Mouse (Mus musculus) MEL (cell line): Measurements from ENCODE around the gene Coro2b.

Experiments used
- CHD1 ChIP-seq: IDR thresholded peaks from 2 replicates; pipeline ENCODE4 v1.6.1; 2012; ENCODE audit warnings: low read depth, mild to moderate bottlenecking, inconsistent platforms, low read length, improper control_type of control experiment
- CHD2 ChIP-seq: IDR thresholded peaks from 2 replicates; pipeline ENCODE4 v1.6.1; 2011; ENCODE audit warnings: low read length, improper control_type of control experiment
- CTCF ChIP-seq, 3 experiments: IDR thresholded peaks in 2 of 3; conservative IDR thresholded peaks in 1 of 3; 2 replicates each; pipeline ENCODE4 v1.5.1; 2011 to 2012; ENCODE audit warnings: low read length in 3 of 3, low read depth in 2 of 3, mild to moderate bottlenecking in 2 of 3, improper control_type of control experiment in 1 of 3, inconsistent platforms in 1 of 3, mixed read lengths in 1 of 3, moderate library complexity in 1 of 3; ENCODE audit not compliant: control insufficient read depth in 1 of 3, insufficient read depth in 1 of 3, poor library complexity in 1 of 3, severe bottlenecking in 1 of 3
- ETS1 ChIP-seq: IDR thresholded peaks from 2 replicates; pipeline ENCODE4 v1.6.1; 2012; ENCODE audit warnings: low read depth, mild to moderate bottlenecking, inconsistent platforms, low read length, improper control_type of control experiment, moderate library complexity
- JUND ChIP-seq: IDR thresholded peaks from 2 replicates; pipeline ENCODE4 v1.6.1; 2011; ENCODE audit warnings: low read depth, mild to moderate bottlenecking, improper control_type of control experiment, low read length
- KAT2A ChIP-seq: conservative IDR thresholded peaks from 2 replicates; pipeline ENCODE4 v1.6.1; 2012; ENCODE audit warnings: low read depth, low read length, improper control_type of control experiment, inconsistent platforms
- ZC3H11A ChIP-seq: IDR thresholded peaks from 2 replicates; pipeline ENCODE4 v1.6.1; 2012; ENCODE audit warnings: low read depth, mild to moderate bottlenecking, inconsistent platforms, low read length, improper control_type of control experiment

GRCm38 (mm10) chr9:62381402-62381913 lies 155.4 kb downstream of the Coro2b start:
- TF ChIP-seq CHD1, result no peak
- no peak for TF ChIP-seq CHD2
- no peak for TF ChIP-seq CTCF (IDR thresholded peaks at IDR 0.05 in 2 of 3, conservative IDR thresholded peaks at IDR 0.05 in 1 of 3; ENCODE audit: control insufficient read depth in 1 of 3, insufficient read depth in 1 of 3, low read depth in 2 of 3, low read length in 3 of 3, poor library complexity in 1 of 3, severe bottlenecking in 1 of 3)
- TF ChIP-seq KAT2A, result no peak
- TF ChIP-seq ETS1, result no peak
- no peak for TF ChIP-seq ZC3H11A
- TF ChIP-seq JUND, result no peak
